Mouse (Mus musculus): ENCODE measurements around the gene Rtn4rl1. TPM values are rescaled to one million over a fixed set of nuclear protein-coding genes. Genes with fewer than 3 reads are reported as not detected.
A peak's percentile ranks its signal among the peaks of the same experiment; 100 is the strongest.

Rtn4rl1 gene
- total RNA-seq (2022): 10 to 100 TPM; 39.9 to 74.9 (median 58.7) TPM

GRCm38 (mm10) chr11:75193256-75194071 lies at the start of gene Rtn4rl1:
Gene Rtn4rl1, plus strand, starts transcription at chr11:75193783.
- peak; percentile 81 for DNase-seq

- DNase-seq: no peak
Measured at GRCm38 (mm10) chr11:75145841-75146240, 47.7 kb upstream of the Rtn4rl1 start.

- DNase-seq: no peak
Measured at GRCm38 (mm10) chr11:75147106-75147845, 46.3 kb upstream of the Rtn4rl1 start.

GRCm38 (mm10) chr11:75147846-75148168 lies 45.8 kb upstream of the Rtn4rl1 start:
- DNase-seq: no peak

- no peak for DNase-seq
Measured at GRCm38 (mm10) chr11:75148332-75149035, 45.1 kb upstream of the Rtn4rl1 start.

- DNase-seq: no peak
Measured at GRCm38 (mm10) chr11:75150346-75150745, 43.2 kb upstream of the Rtn4rl1 start.

- no peak for DNase-seq
Measured at GRCm38 (mm10) chr11:75152603-75153557, 40.7 kb upstream of the Rtn4rl1 start.

- no peak for DNase-seq
Measured at GRCm38 (mm10) chr11:75154053-75154585, 39.5 kb upstream of the Rtn4rl1 start.

GRCm38 (mm10) chr11:75155985-75156384 lies 37.6 kb upstream of the Rtn4rl1 start:
- no peak for DNase-seq

GRCm38 (mm10) chr11:75156416-75156815 lies 37.2 kb upstream of the Rtn4rl1 start:
- DNase-seq: no peak

- no peak for DNase-seq
Measured at GRCm38 (mm10) chr11:75157037-75157436, 36.5 kb upstream of the Rtn4rl1 start.

- no peak for DNase-seq
Measured at GRCm38 (mm10) chr11:75157901-75158300, 35.7 kb upstream of the Rtn4rl1 start.

- DNase-seq: no peak
Measured at GRCm38 (mm10) chr11:75158432-75158831, 35.2 kb upstream of the Rtn4rl1 start.

- DNase-seq: no peak
Measured at GRCm38 (mm10) chr11:75159564-75159963, 34.0 kb upstream of the Rtn4rl1 start.

- no peak for DNase-seq
Measured at GRCm38 (mm10) chr11:75160954-75161353, 32.6 kb upstream of the Rtn4rl1 start.

GRCm38 (mm10) chr11:75161417-75162008 lies 32.1 kb upstream of the Rtn4rl1 start:
- DNase-seq: no peak

- no peak for DNase-seq
Measured at GRCm38 (mm10) chr11:75162591-75163080, 30.9 kb upstream of the Rtn4rl1 start.

GRCm38 (mm10) chr11:75163379-75163778 lies 30.2 kb upstream of the Rtn4rl1 start:
- no peak for DNase-seq

GRCm38 (mm10) chr11:75164051-75164450 lies 29.5 kb upstream of the Rtn4rl1 start:
- no peak for DNase-seq

GRCm38 (mm10) chr11:75164750-75165149 lies 28.8 kb upstream of the Rtn4rl1 start:
- DNase-seq: no peak

Data from adrenal gland, adult 8-10 months (tissue).